Mouse (Mus musculus) C2C12 (cell line): ENCODE results near the gene Wdtc1. TPM values are rescaled to one million over a fixed set of nuclear protein-coding genes. Genes with fewer than 3 reads are reported as not detected.
A peak's percentile ranks its signal among the peaks of the same experiment; 100 is the strongest.

Source experiments
- H3K27me3 ChIP-seq: one replicate; pipeline ENCODE4 v1.6.1; 2011; ENCODE audit not compliant: control insufficient read depth, insufficient read depth, insufficient read length
- H3K36me3 ChIP-seq: one replicate; pipeline ENCODE4 v1.6.1; 2011; ENCODE audit not compliant: control insufficient read depth, insufficient read depth
- H3K4me3 ChIP-seq: one replicate; pipeline ENCODE4 v1.5.1; 2011; ENCODE audit warnings: mild to moderate bottlenecking, control low read depth; ENCODE audit not compliant: poor library complexity, insufficient read depth, severe bottlenecking
- H3K79me2 ChIP-seq: one replicate; pipeline ENCODE4 v1.6.1; 2011; ENCODE audit not compliant: control insufficient read depth, insufficient read depth
- H3K79me3 ChIP-seq: one replicate; pipeline ENCODE4 v1.6.1; 2011; ENCODE audit warnings: low read depth, control low read depth
- H3ac ChIP-seq: one replicate; pipeline ENCODE3; 2011; ENCODE audit warnings: low read depth; ENCODE audit not compliant: control insufficient read depth, insufficient read length
- CEBPB ChIP-seq: IDR thresholded peaks from one replicate; pipeline ENCODE4 v1.6.1; 2011; ENCODE audit warnings: low read depth, mild to moderate bottlenecking, control low read depth, moderate library complexity
- CTCF ChIP-seq: IDR thresholded peaks from one replicate; pipeline ENCODE4 v1.5.1; 2011; ENCODE audit not compliant: control insufficient read depth, insufficient read depth, insufficient read length
- FOSL1 ChIP-seq: IDR thresholded peaks from one replicate; pipeline ENCODE4 v1.8.0; 2011; ENCODE audit warnings: mild to moderate bottlenecking, low read length; ENCODE audit not compliant: poor library complexity, insufficient read depth, severe bottlenecking
- MAX ChIP-seq: IDR thresholded peaks from one replicate; pipeline ENCODE4 v1.6.1; 2011; ENCODE audit warnings: mild to moderate bottlenecking, control low read depth
- MYOD1 ChIP-seq: IDR thresholded peaks from one replicate; pipeline ENCODE4 v1.6.1; 2011; ENCODE audit warnings: low read depth; ENCODE audit not compliant: control insufficient read depth, insufficient read length
- MYOG ChIP-seq: IDR thresholded peaks from one replicate; pipeline ENCODE4 v1.6.1; 2011; ENCODE audit not compliant: control insufficient read depth, insufficient read length; ENCODE audit errors: extremely low read depth
- USF1 ChIP-seq: IDR thresholded peaks from one replicate; pipeline ENCODE4 v1.6.1; 2011; ENCODE audit warnings: low read depth, mild to moderate bottlenecking, control low read depth, moderate library complexity
- polyA plus RNA-seq: library from polyadenylated mRNA; unstranded; fragments of >200 nt; fragmentation: generic; extraction: Trizol; gene quantifications from one replicate; pipeline ENCODE4 v1.2.1, GENCODE M21; 2012; ENCODE audit warnings: missing spikeins

Wdtc1 gene
- polyA plus RNA-seq, 1 experiment, result 19.6 TPM

- H3K27me3 ChIP-seq, result no peaks in the 10 kb centered on the region
- no peaks in the 10 kb centered on the region for H3K79me2 ChIP-seq
- no peaks in the 10 kb centered on the region for H3K79me3 ChIP-seq
- H3K36me3 ChIP-seq, result no peaks in the 10 kb centered on the region
- H3ac ChIP-seq, result no peak overlapping the region
- TF ChIP-seq MYOD1 (no peak), MAX (no peak)
- no peak overlapping the region for H3K4me3 ChIP-seq
These were observed 47.5 kb downstream of the Wdtc1 start for GRCm38 (mm10) chr4:133305825-133306224.

- no peak for TF ChIP-seq MYOG
- TF ChIP-seq CEBPB, result no peak
- TF ChIP-seq USF1, result no peak
- TF ChIP-seq MAX, result no peak
- no peak for TF ChIP-seq FOSL1
- TF ChIP-seq CTCF, result no peak
- TF ChIP-seq MYOD1, result no peak
- no peaks in the 10 kb centered on the region for H3K27me3 ChIP-seq
- H3ac ChIP-seq, result no peak overlapping the region
- no peaks in the 10 kb centered on the region for H3K36me3 ChIP-seq
- no peaks in the 10 kb centered on the region for H3K79me3 ChIP-seq
- H3K79me2 ChIP-seq, result no peaks in the 10 kb centered on the region
- H3K4me3 ChIP-seq, result no peak overlapping the region
These were observed 48.5 kb downstream of the Wdtc1 start for GRCm38 (mm10) chr4:133304770-133305169.

- Histone ChIP-seq H3ac (no peak overlapping the region), H3K79me2 (no peaks in the 10 kb centered on the region), H3K4me3 (no peak overlapping the region), H3K36me3 (no peaks in the 10 kb centered on the region), H3K27me3 (no peaks in the 10 kb centered on the region), H3K79me3 (no peaks in the 10 kb centered on the region)
- TF ChIP-seq MYOG, result no peak
- no peak for TF ChIP-seq MAX
- no peak for TF ChIP-seq FOSL1
- TF ChIP-seq CTCF, result no peak
- TF ChIP-seq USF1, result no peak
- TF ChIP-seq CEBPB, result no peak
- no peak for TF ChIP-seq MYOD1
These were observed 50.6 kb downstream of the Wdtc1 start for GRCm38 (mm10) chr4:133302668-133303067.

GRCm38 (mm10) chr4:133301802-133302201, 51.5 kb downstream of the Wdtc1 start:
- H3K36me3 ChIP-seq, result no peaks in the 10 kb centered on the region
- H3K79me3 ChIP-seq, result no peaks in the 10 kb centered on the region
- TF ChIP-seq MYOG, result no peak
- TF ChIP-seq CTCF, result peak; percentile 70
- H3K79me2 ChIP-seq, result no peaks in the 10 kb centered on the region
- no peaks in the 10 kb centered on the region for H3K27me3 ChIP-seq
- H3ac ChIP-seq, result no peak overlapping the region
- no peak overlapping the region for H3K4me3 ChIP-seq

- H3K36me3 ChIP-seq, result no peaks in the 10 kb centered on the region
These were observed 52.9 kb downstream of the Wdtc1 start for GRCm38 (mm10) chr4:133300421-133300820.

GRCm38 (mm10) chr4:133299701-133300100, 53.6 kb downstream of the Wdtc1 start:
- H3K4me3 ChIP-seq, result no peak overlapping the region
- H3K36me3 ChIP-seq, result no peaks in the 10 kb centered on the region

More at GRCm38 (mm10) chr4:133300421-133300820, 52.9 kb downstream of the Wdtc1 start:
- H3ac ChIP-seq, result no peak overlapping the region
- no peaks in the 10 kb centered on the region for H3K79me2 ChIP-seq
- H3K4me3 ChIP-seq, result no peak overlapping the region
- H3K79me3 ChIP-seq, result no peaks in the 10 kb centered on the region
- TF ChIP-seq FOSL1 (no peak), MAX (no peak), CEBPB (no peak), MYOD1 (no peak), USF1 (no peak), MYOG (no peak), CTCF (no peak)
- no peaks in the 10 kb centered on the region for H3K27me3 ChIP-seq

More at GRCm38 (mm10) chr4:133299701-133300100, 53.6 kb downstream of the Wdtc1 start:
- Histone ChIP-seq H3ac (no peak overlapping the region), H3K79me2 (no peaks in the 10 kb centered on the region), H3K27me3 (no peaks in the 10 kb centered on the region), H3K79me3 (no peaks in the 10 kb centered on the region)
- TF ChIP-seq USF1 (no peak), MAX (no peak), MYOG (no peak), FOSL1 (no peak)
